Mouse (Mus musculus) lung, embryonic 14.5 days (tissue): ENCODE measurements around the gene Myo1d. TPM values are rescaled to one million over a fixed set of nuclear protein-coding genes. Genes with fewer than 3 reads are reported as not detected.

Experiments
- ATAC-seq: fragments of 200-750 bp; cut with Nextera tagmentation; 2 replicates; pipeline ENCODE4 v1.8.0; 2017; ENCODE audit warnings: mild to moderate bottlenecking, moderate TSS enrichment, moderate library complexity; ENCODE audit not compliant: insufficient read depth
- DNase-seq: peaks from one replicate; pipeline ENCODE4 v3.0.0-alpha.2; 2015
- H3K27ac ChIP-seq: fragments of 300-500 bp; sonication (generic); 2 replicates; pipeline ENCODE4 v1.5.1; 2014; ENCODE audit warnings: low read depth, mild to moderate bottlenecking, moderate library complexity
- H3K27me3 ChIP-seq: fragments of 300-500 bp; sonication (generic); 2 replicates; pipeline ENCODE4 v1.6.1; 2014; ENCODE audit warnings: low read length, control low read depth; ENCODE audit not compliant: insufficient read depth
- H3K36me3 ChIP-seq: fragments of 300-500 bp; sonication (generic); 2 replicates; pipeline ENCODE4 v1.6.1; 2014; ENCODE audit warnings: control low read depth; ENCODE audit not compliant: insufficient read depth
- H3K4me1 ChIP-seq: fragments of 300-500 bp; sonication (generic); 2 replicates; pipeline ENCODE4 v1.6.1; 2014; ENCODE audit warnings: antibody characterized with exemption, control low read depth; ENCODE audit not compliant: insufficient read depth
- H3K4me2 ChIP-seq: fragments of 300-500 bp; sonication (generic); 2 replicates; pipeline ENCODE4 v1.6.1; 2014; ENCODE audit warnings: mild to moderate bottlenecking
- H3K4me3 ChIP-seq: fragments of 300-500 bp; sonication (generic); 2 replicates; pipeline ENCODE4 v1.5.1; 2014; ENCODE audit warnings: low read depth, low read length
- H3K9ac ChIP-seq: fragments of 300-500 bp; sonication (generic); 2 replicates; pipeline ENCODE4 v1.6.1; 2014
- H3K9me3 ChIP-seq: fragments of 300-500 bp; sonication (generic); 2 replicates; pipeline ENCODE4 v1.6.1; 2016; ENCODE audit warnings: low read depth, low read length, control low read depth
- CTCF ChIP-seq: IDR thresholded peaks from 2 replicates; pipeline ENCODE4 v1.5.1; 2016; ENCODE audit warnings: antibody characterized with exemption, low read depth
- WGBS: fragments of 180-500 bp; shearing (Covaris S2); extraction: QIAGEN DNeasy Blood & Tissue Kit; methylation state at CpG from one replicate; pipeline ENCODE4 v1.1.7; 2014; 5-methylcytosine and 5-hydroxymethylcytosine counted together
- polyA plus RNA-seq: library from polyadenylated mRNA; unstranded; fragments of >200 nt; fragmentation: Nextera tagmentation; extraction: Ambion mirVana; gene quantifications from 2 replicates; pipeline ENCODE4 v1.2.1, GENCODE M21; 2014

Myo1d gene
- polyA plus RNA-seq, 1 experiment from 2014 or later = 16.1 TPM

DNA sequence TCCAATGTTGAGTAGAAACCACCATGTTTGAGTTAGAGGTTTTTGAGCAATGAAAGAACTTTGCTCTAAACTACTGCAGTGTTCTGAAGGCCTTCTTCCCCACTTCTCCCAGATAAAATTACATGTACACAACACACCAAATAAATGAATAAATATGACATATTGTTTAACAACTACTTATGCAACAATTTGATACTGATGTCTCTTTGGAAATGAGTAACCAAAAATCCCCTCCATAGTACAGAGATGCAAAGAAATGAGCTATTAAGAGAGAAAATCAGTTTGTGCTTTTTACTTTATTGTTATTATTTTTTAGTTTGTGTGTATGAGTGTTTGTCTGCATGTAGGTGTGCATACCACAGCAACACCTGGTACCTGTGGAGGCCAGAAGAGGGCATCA, 273.3 kb downstream of the Myo1d start:
- Histone ChIP-seq H3K9me3 (no peaks in the 10 kb centered on the region), H3K36me3 (no peaks in the 10 kb centered on the region), H3K27ac (no peak overlapping the region), H3K4me2 (no peak overlapping the region), H3K4me3 (no peak overlapping the region), H3K9ac (no peak overlapping the region), H3K27me3 (no peaks in the 10 kb centered on the region), H3K4me1 (0 out of 2 replicates have a peak, but pooled peaks cover 14% of the 10 kb centered on the region)
- ATAC-seq (no peak), DNase-seq (no peak)
- TF ChIP-seq CTCF = no peak

DNA sequence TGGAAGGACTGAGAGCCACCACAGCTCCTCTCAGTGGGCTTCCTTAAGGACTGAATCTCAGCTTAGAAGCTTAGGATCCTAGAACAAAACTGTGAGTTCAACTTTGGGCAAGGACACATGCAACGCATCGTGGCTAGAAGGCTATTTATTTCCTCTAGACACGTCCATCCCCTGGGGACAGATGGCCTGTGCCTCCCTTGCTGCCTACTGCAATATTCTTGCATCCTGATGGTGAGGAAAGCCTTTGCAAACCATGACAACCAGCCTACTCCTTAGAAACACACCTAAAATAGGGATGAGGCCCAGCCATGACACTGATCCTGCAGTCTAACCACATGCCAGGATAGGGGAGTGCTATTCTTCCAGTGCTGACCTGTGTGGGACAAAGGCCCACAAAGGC, 274.2 kb downstream of the Myo1d start:
- no peak overlapping the region for H3K4me2 ChIP-seq
- no peak overlapping the region for H3K4me3 ChIP-seq
- H3K9me3 ChIP-seq = no peaks in the 10 kb centered on the region
- no peaks in the 10 kb centered on the region for H3K27me3 ChIP-seq
- no peak for ATAC-seq
- H3K36me3 ChIP-seq = no peaks in the 10 kb centered on the region
- 83% methylated on average over 3 of the region's 3 CpGs for WGBS
- DNase-seq = no peak
- H3K4me1 ChIP-seq = 0 out of 2 replicates have a peak, but pooled peaks cover 14% of the 10 kb centered on the region
- H3K9ac ChIP-seq = no peak overlapping the region
- TF ChIP-seq CTCF = no peak
- no peak overlapping the region for H3K27ac ChIP-seq

DNA sequence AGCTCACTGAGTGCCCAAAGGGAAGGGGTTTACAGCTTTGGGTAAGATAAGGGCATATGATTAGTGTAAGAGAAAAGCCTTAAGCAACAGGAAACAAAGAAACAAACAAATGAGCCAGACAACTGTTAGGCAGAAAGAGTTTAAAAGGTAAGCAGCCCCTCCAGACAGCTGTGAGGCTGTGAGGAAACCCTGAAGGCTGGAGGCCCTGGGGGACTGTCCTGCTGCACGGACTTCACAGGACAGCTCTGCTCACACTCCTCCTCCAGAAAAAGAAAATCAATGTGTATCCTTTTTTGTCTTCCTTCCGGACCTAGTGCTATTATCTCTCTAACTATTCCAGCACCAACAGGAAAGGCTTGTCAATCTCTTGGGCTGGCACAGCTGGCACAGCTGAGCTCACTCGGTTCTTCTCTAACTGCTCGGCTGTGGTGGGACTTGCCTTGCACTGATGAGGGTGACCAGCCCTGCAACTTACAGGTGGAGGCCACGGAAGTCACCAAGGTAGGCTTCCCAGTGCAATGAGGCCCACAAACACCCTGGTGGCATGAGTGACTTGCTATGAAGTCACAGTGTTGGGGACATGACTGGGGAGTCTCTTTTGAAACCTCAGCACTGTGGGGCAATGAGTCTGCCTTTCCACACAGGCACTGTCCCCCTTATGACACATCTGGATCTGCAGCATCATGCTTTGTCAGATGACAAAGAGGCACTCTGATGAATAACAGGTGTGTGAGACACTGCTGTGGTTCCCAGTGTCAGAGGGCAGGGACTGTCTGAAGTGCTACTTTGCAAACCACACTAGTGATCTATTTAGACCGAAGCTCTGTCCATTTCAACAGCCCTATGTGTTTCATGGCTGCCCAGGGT, 275.1 kb downstream of the Myo1d start:
- no peaks in the 10 kb centered on the region for H3K36me3 ChIP-seq
- no peaks in the 10 kb centered on the region for H3K9me3 ChIP-seq
- DNase-seq = no peak
- 0 out of 2 replicates have a peak, but pooled peaks cover 14% of the 10 kb centered on the region for H3K4me1 ChIP-seq
- no peak overlapping the region for H3K4me2 ChIP-seq
- H3K4me3 ChIP-seq = no peak overlapping the region
- WGBS = 45% methylated on average over 6 of the region's 6 CpGs
- ATAC-seq = no peak
- TF ChIP-seq CTCF = no peak
- no peaks in the 10 kb centered on the region for H3K27me3 ChIP-seq
- no peak overlapping the region for H3K27ac ChIP-seq
- H3K9ac ChIP-seq = no peak overlapping the region

DNA sequence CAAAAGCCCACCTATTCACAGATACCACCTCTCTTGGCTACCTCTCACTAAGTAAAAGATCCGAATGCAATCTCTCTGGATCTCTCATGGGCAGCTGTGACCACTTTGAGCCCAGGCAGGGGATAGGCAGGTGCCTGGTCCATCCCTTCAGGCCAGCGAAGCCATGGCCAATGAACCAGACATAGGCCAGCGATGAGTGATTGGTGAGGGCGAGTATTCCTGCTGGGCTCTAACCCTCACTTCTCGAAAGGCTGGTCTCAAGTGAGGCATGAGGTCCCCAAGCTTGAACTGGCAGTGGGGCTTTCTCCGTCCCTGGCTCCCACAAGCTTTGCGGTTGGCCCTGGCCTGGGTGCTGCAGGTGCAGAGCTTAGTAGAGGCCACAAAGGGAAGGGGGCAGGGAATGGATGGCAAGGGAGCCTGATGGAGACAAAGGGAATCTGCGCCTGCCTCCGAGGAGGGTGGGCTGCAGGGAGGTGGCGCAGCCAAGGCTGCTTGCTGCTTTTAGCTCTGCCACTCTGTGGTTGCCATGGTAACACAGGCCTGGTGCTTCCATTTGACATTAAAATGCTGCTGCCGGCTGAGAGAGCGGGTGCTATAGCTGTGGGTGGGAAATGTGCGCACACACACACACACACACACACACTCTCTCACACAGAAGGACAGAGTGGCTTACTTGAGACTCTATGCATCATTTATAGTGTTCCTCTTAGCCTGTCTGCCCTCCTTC, 275.9 kb downstream of the Myo1d start:
- no peak overlapping the region for H3K9ac ChIP-seq
- H3K9me3 ChIP-seq = no peaks in the 10 kb centered on the region
- H3K4me2 ChIP-seq = no peak overlapping the region
- no peaks in the 10 kb centered on the region for H3K27me3 ChIP-seq
- no peak overlapping the region for H3K27ac ChIP-seq
- no peaks in the 10 kb centered on the region for H3K36me3 ChIP-seq
- TF ChIP-seq CTCF = no peak
- H3K4me1 ChIP-seq = 0 out of 2 replicates have a peak, but pooled peaks cover 19% of the 10 kb centered on the region
- DNase-seq = peak; percentile 71
- 40% methylated on average over 13 of the region's 13 CpGs for WGBS
- H3K4me3 ChIP-seq = no peak overlapping the region
- ATAC-seq = peak; percentile 60

DNA sequence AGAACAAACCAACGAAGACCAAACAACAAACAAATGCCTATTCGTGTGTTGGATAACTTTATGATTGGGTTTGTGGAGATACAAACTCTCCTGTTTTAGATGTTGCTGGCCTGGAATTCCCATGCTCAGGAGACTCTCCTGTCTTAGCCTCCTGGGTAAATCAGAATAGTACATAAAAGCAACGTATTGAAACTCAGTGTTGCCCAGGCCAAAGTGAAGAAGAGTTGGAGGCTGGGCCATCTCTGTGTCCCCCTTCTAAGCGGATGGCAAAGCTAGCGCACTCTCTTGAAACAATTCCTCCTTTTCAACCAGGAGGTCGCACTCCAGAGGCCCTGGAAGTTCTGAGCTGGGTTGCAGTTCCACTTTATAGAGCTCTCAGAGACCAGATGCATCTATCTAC, 276.5 kb downstream of the Myo1d start:
- no peak for TF ChIP-seq CTCF
- no peak overlapping the region for H3K4me3 ChIP-seq
- H3K27ac ChIP-seq = no peak overlapping the region
- 0 out of 2 replicates have a peak, but pooled peaks cover 15% of the 10 kb centered on the region for H3K4me1 ChIP-seq
- no peaks in the 10 kb centered on the region for H3K36me3 ChIP-seq
- ATAC-seq (no peak), DNase-seq (no peak)
- no peaks in the 10 kb centered on the region for H3K9me3 ChIP-seq
- H3K27me3 ChIP-seq = no peaks in the 10 kb centered on the region
- no peak overlapping the region for H3K9ac ChIP-seq
- no peak overlapping the region for H3K4me2 ChIP-seq
- WGBS = 82% methylated on average over 6 of the region's 6 CpGs

DNA sequence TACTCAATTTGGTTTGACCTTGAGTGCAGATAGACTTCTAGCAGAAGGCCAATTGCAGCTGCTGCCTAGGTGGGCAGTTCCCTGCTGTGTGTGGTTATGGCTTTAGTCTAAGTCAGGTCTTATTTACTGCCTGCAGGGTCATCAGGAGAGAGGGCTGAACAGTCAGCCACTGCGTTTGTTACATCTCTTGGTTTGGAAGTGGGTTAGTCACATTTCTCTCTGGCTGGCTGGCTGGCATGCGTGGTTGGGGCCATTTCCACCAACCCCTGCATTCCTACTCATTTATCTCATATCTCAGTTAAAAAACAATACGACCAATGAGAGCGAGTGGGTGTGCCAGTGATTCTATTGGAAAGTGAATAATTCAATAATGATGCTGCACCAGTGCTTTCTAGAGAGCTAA, 280.3 kb downstream of the Myo1d start:
- no peak for ATAC-seq
- DNase-seq = no peak
- Histone ChIP-seq H3K4me3 (no peak overlapping the region), H3K36me3 (no peaks in the 10 kb centered on the region), H3K9ac (no peak overlapping the region), H3K4me2 (no peak overlapping the region), H3K27me3 (no peaks in the 10 kb centered on the region), H3K27ac (no peak overlapping the region), H3K9me3 (no peaks in the 10 kb centered on the region), H3K4me1 (0 out of 2 replicates have a peak, but pooled peaks cover 13% of the 10 kb centered on the region)
- 73% methylated on average over 4 of the region's 4 CpGs for WGBS
- no peak for TF ChIP-seq CTCF
